8 mouse cellular contexts compared by ENCODE assay signal in the genomic region with DNA sequence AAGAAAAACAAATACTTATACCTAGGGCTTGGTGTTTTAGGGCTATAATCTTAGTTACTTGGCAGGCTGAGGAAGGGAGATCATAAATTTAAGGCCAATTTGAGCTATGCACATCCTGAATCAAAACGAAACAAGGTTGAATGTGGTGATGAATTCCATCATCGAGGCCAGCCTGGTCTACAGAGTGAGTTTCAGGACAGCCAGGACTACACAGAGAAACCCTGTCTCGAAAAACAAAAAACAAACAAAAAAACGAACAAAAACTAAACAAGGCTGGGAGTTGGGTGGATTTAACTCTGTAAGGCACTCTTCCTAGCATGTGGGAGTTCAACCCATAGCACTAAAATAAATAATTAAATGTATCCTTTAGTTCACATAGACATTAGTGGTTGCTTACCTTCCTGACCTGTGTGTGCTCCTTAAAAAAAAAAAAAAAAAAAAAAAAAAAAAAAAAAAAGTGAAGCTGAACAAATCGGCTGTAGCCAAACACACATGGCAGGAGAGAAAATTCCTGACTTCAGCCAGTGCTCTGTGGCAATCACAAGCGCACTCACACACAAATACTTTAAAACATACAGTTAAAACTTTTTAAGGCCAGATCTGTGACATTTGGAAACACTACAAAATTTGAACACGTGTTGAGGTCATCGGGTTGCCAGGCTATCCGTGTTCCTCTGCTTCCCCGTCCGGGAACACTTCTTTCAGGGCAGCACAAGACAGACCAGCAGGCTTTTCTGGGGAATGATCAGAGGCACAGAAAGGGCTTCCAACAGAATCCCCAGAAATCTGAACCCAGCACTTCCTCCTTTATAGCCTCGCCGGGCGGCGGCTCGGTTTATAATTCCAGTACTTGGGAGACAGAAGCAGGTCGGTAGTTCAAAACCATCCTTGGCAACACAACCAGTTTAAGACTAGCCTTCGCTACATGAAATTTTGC. TPM values are rescaled to one million over a fixed set of nuclear protein-coding genes. Genes with fewer than 3 reads are reported as not detected.
DNase-seq lines count a peak whose midpoint lies in the region; ATAC-seq lines count a peak whose summit lies in the region.

No protein-coding gene starts in this region.

- 6% methylated on average over 18 of the region's 18 CpGs for WGBS in kidney, embryonic 14.5 days

- H3K27me3 ChIP-seq in kidney, embryonic 14.5 days (ENCODE audit: control insufficient read depth, insufficient read depth, low read length) = no peaks in the 10 kb centered on the region
- no peaks in the 10 kb centered on the region for H3K27me3 ChIP-seq in megakaryocyte, embryonic 14.5 days (replicated peaks)

- no peaks in the 10 kb centered on the region for H3K9me3 ChIP-seq in kidney, embryonic 14.5 days (ENCODE audit: control insufficient read depth, low read length)
- H3K9me3 ChIP-seq in megakaryocyte, embryonic 14.5 days = no peaks in the 10 kb centered on the region

- peak overlapping the region; percentile 97 for H3K27ac ChIP-seq in kidney, embryonic 14.5 days (ENCODE audit: low read depth, low read length)

- H3K4me3 ChIP-seq in kidney, embryonic 14.5 days (ENCODE audit: low read length) = peak overlapping the region; percentile 91
- H3K4me3 ChIP-seq in megakaryocyte, embryonic 14.5 days (replicated peaks) = peak overlapping the region; percentile 93

- H3K4me2 ChIP-seq in kidney, embryonic 14.5 days (replicated peaks; ENCODE audit: low read depth, low read length) = peak overlapping the region; percentile 80

- DNase-seq in kidney, postnatal 25 days = no peak
- DNase-seq in NIH3T3 (ENCODE audit: low read depth) = peak; percentile 31
- DNase-seq in forelimb bud, embryonic 11.5 days (ENCODE audit: low read depth, low spot score) = peak; percentile 32
- no peak for DNase-seq in right cerebral cortex, postnatal 36 days (ENCODE audit: low spot score in 2 of 2)
- DNase-seq in gastrocnemius, postnatal 4 days (ENCODE audit: low spot score in 2 of 2) = no peak
- no peak for DNase-seq in kidney, adult 9 months

- peaks cover 34% of the 10 kb centered on the region for H3K36me3 ChIP-seq in kidney, embryonic 14.5 days (ENCODE audit: control insufficient read depth, insufficient read depth, low read length)
- peaks cover 35% of the 10 kb centered on the region for H3K36me3 ChIP-seq in megakaryocyte, embryonic 14.5 days (replicated peaks; ENCODE audit: low read length)

- peak overlapping the region; percentile 95 for H3K9ac ChIP-seq in kidney, embryonic 14.5 days (ENCODE audit: low read depth, low read length)

- ATAC-seq in kidney, embryonic 14.5 days (ENCODE audit: low FRiP score, low TSS enrichment) = peak; percentile 15

- peaks cover 15% of the 10 kb centered on the region for H3K4me1 ChIP-seq in kidney, embryonic 14.5 days (ENCODE audit: control insufficient read depth, insufficient read depth, low read length)
- peaks cover 68% of the 10 kb centered on the region for H3K4me1 ChIP-seq in megakaryocyte, embryonic 14.5 days

RNA-seq across cellular contexts. Expression of gene Rack1, which starts 0.9 kb away (rescaled TPM):
- polyA plus RNA-seq in kidney, embryonic 14.5 days (2014; fragmentation: Nextera tagmentation; extraction: Ambion mirVana) = 994 and 1,198 TPM in 2 replicates
- 2,725 and 4,464 TPM in 2 replicates for polyA plus RNA-seq in megakaryocyte, embryonic 14.5 days (2012; ENCODE audit: insufficient read depth, low replicate concordance)
- total RNA-seq in gastrocnemius, postnatal 4 days (2021) = 100 to 1,000 TPM; 692 to 818 TPM

RNA-seq across cellular contexts. Expression of gene Trim41, which starts 17.9 kb away (rescaled TPM):
- 5.8 and 6.1 TPM in 2 replicates for polyA plus RNA-seq in kidney, embryonic 14.5 days (2014; fragmentation: Nextera tagmentation; extraction: Ambion mirVana)
- 18.6 and 56.2 TPM in 2 replicates for polyA plus RNA-seq in megakaryocyte, embryonic 14.5 days (2012; ENCODE audit: insufficient read depth, low replicate concordance)
- 10 to 100 TPM; 26.4 to 30.1 TPM for total RNA-seq in gastrocnemius, postnatal 4 days (2021)

RNA-seq across cellular contexts. Expression of gene Trim7, which starts 26.7 kb away (rescaled TPM):
- 1.3 and 2.9 TPM in 2 replicates for polyA plus RNA-seq in kidney, embryonic 14.5 days (2014; fragmentation: Nextera tagmentation; extraction: Ambion mirVana)
- polyA plus RNA-seq in megakaryocyte, embryonic 14.5 days (2012; ENCODE audit: insufficient read depth, low replicate concordance) = 1.6 and 5.7 TPM in 2 replicates
- total RNA-seq in gastrocnemius, postnatal 4 days (2021) = 10 to 100 TPM; 46.3 to 63.6 TPM

RNA-seq across cellular contexts. Expression of gene Gm12184, which starts 27.2 kb away (rescaled TPM):
- polyA plus RNA-seq in kidney, embryonic 14.5 days (2014; fragmentation: Nextera tagmentation; extraction: Ambion mirVana) = 5.6 and 7.6 TPM in 2 replicates
- 18.6 and 145 TPM in 2 replicates for polyA plus RNA-seq in megakaryocyte, embryonic 14.5 days (2012; ENCODE audit: insufficient read depth, low replicate concordance)
- 1 to 10 TPM; 1.9 to 4.9 TPM for total RNA-seq in gastrocnemius, postnatal 4 days (2021)

Comparison
In these comparisons a context has a peak if more than half of its experiments do, and no peak if none do; other contexts are left out.
1. DNase-seq: peak in NIH3T3 (single experiment) and forelimb bud, embryonic 11.5 days (single experiment); none in kidney, postnatal 25 days (0 of 2), right cerebral cortex, postnatal 36 days (0 of 2), gastrocnemius, postnatal 4 days (0 of 2) and kidney, adult 9 months (single experiment).